Mouse (Mus musculus): ENCODE data around the gene Tmem54.

DNA sequence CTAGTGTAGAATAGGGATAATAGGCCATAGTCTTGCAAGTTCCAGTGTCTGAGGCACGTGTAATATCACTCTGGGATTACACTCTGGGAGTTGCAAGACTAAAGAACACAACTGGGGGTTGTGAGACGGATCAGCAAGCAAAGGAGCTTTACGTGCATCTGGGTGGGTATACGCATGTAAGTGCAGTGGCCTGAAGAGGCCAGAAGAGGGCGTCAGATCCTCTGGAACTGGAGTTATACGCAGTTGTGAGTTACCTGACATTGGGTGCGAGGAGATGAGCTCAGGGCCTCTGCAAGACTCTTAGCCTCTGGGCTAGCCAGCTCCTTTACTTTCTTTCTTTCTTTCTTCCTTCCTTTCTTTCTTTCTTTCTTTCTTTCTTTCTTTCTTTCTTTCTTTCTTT lies 8.3 kb upstream of the Tmem54 start:
- TF ChIP-seq GATA1 (IDR thresholded peaks at IDR 0.05; ENCODE audit: low read length), result no peak
- TF ChIP-seq TAL1 (IDR thresholded peaks at IDR 0.05; ENCODE audit: low read length), result no peak

All from erythroblast, embryonic 14.5 days (primary cell).